Mouse (Mus musculus): ENCODE measurements at regions not wholly inside any gene's neighbourhood (a gene's known extent, or its start where the extent isn't known, plus 50 kb on each side); places are given as distances from the start of the nearest gene placed in this dataset.

DNA sequence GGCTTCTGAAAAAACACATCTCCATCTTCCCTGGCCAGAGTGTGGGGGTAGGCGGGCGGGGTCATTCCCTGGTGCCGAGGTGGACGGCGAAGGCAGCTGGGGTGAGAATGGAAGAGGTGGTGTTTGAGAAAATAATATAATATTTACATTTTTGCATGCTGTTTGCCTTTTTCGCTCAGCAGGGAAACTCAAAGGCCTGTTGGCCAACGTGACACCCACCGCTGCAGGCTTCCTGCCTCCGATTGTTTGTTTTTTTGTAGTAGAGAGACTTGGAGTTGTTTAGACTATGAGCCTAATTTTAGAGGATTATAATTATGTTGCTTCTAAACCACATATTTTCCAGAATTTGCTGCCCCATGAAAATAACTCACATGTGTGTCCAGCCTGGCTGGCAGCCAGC, 147.2 kb upstream of the Irx3 start:
- Histone ChIP-seq H3K4me1 (ENCODE audit: control insufficient read depth, insufficient read depth, low read length) (no peaks in the 10 kb centered on the region), H3K9me3 (replicated peaks; ENCODE audit: control insufficient read depth, low read length, poor library complexity, severe bottlenecking) (no peaks in the 10 kb centered on the region), H3K4me3 (ENCODE audit: low read depth, low read length) (no peak overlapping the region), H3K36me3 (ENCODE audit: control insufficient read depth, insufficient read depth, low read length) (no peaks in the 10 kb centered on the region), H3K27me3 (ENCODE audit: control insufficient read depth, insufficient read depth, low read depth, low read length) (no peaks in the 10 kb centered on the region), H3K27ac (ENCODE audit: low read length) (no peak overlapping the region), H3K4me2 (ENCODE audit: low read length) (peak overlapping the region; percentile 15; the same call in 1 of the 2 replicates), H3K9ac (ENCODE audit: low read depth, low read length) (no peak overlapping the region)
- 74% methylated on average over 9 of the region's 9 CpGs for WGBS
- ATAC-seq: no peak

DNA sequence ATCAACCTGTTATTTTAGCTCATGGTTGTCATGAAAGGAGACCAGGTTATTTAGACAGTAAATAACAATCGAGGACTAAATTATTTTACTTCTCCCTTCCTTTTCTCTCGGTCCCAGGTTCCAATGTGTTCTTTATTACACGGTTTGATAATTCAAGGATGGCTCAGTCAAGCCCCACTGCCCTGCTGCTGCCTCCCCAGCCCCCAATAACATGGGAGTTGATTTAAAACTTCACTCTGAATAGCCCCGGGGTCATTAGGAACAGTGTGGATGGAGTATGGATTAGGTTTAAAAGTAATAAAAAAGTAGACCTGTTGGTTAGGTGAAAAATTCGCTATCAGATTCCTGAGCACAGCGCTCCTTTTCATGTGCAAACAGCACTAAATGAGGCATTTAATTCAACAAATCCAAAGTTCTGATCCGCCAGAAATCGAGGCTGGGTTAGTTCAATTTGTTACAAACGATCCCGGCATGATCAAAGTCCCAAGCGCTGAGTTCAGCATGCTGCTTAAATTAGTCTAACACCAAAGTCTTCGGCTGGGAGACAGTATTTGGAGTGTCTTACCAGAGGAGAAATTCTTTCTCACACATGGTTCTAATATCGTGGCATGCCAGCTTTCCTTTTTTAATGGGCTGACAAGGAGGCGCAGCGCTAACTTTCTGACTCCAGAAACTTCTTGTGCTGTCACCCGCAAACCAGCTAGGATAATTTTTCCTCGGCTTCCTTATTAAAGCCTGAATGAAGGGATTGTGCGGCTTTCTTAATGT, 146.5 kb upstream of the Irx3 start:
- Histone ChIP-seq H3K9ac (ENCODE audit: low read depth, low read length) (no peak overlapping the region), H3K4me2 (ENCODE audit: low read length) (peak overlapping the region; percentile 15; the same call in 1 of the 2 replicates), H3K4me1 (ENCODE audit: control insufficient read depth, insufficient read depth, low read length) (no peaks in the 10 kb centered on the region), H3K27ac (ENCODE audit: low read length) (no peak overlapping the region), H3K36me3 (ENCODE audit: control insufficient read depth, insufficient read depth, low read length) (no peaks in the 10 kb centered on the region), H3K27me3 (ENCODE audit: control insufficient read depth, insufficient read depth, low read depth, low read length) (no peaks in the 10 kb centered on the region; the same call in 1 of the 2 replicates), H3K9me3 (replicated peaks; ENCODE audit: control insufficient read depth, low read length, poor library complexity, severe bottlenecking) (no peaks in the 10 kb centered on the region), H3K4me3 (ENCODE audit: low read depth, low read length) (no peak overlapping the region)
- 61% methylated on average over 18 of the region's 18 CpGs for WGBS
- ATAC-seq: no peak

DNA sequence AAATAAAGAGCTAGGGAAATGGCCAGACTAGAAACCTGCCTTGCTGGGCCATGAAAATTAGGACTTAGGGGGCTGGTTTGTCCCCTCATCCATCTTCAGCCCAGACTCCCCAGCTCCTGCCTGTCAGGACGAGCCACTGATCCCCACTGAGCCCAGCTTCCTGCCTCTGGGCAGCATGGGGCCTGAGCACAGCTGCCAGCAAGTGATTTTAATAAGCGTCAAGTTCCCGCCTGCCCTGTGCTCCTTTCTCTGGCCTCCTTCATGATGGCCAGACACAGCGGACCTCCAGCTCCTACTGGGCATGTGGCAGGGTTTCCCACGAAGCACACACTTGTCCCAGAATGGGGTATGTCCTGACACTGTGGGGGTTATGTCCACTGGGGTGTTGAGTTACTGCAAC, 139.1 kb upstream of the Irx3 start:
- ATAC-seq: no peak
- no peaks in the 10 kb centered on the region; the same call in 1 of the 2 replicates for H3K9me3 ChIP-seq (replicated peaks; ENCODE audit: control insufficient read depth, low read length, poor library complexity, severe bottlenecking)
- 27% methylated on average over 5 of the region's 5 CpGs for WGBS

DNA sequence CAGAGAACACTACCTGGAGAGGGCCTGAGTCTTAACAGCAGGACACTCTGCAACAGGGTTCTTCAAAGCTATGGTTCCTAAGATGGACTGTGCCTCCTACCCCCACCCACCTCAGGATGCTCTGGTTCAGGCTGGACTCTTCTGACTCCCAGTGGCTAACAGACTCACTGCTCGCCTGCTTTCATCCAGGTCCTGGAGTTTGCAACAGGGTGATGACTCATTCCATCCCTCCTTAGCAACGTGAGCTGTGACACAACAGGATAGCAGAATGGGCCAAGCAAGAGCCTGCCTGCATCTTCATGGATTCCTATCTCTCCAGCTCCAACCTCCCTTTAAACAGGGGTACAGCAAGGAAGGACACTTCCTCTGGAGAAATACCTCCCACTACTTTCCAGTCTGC, 135.4 kb upstream of the Irx3 start:
- no peak overlapping the region for H3K4me2 ChIP-seq (ENCODE audit: low read length)
- no peaks in the 10 kb centered on the region for H3K36me3 ChIP-seq (ENCODE audit: control insufficient read depth, insufficient read depth, low read length)
- H3K27me3 ChIP-seq (ENCODE audit: control insufficient read depth, insufficient read depth, low read depth, low read length): no peaks in the 10 kb centered on the region
- H3K27ac ChIP-seq (ENCODE audit: low read length): no peak overlapping the region
- H3K4me3 ChIP-seq (ENCODE audit: low read depth, low read length): no peak overlapping the region
- no peaks in the 10 kb centered on the region; the same call in 1 of the 2 replicates for H3K9me3 ChIP-seq (replicated peaks; ENCODE audit: control insufficient read depth, low read length, poor library complexity, severe bottlenecking)
- 59% methylated on average over 2 of the region's 2 CpGs for WGBS
- ATAC-seq: no peak
- H3K9ac ChIP-seq (ENCODE audit: low read depth, low read length): no peak overlapping the region
- H3K4me1 ChIP-seq (ENCODE audit: control insufficient read depth, insufficient read depth, low read length): no peaks in the 10 kb centered on the region

More for the DNA sequence above, 139.1 kb upstream of the Irx3 start:
- Histone ChIP-seq H3K4me3 (ENCODE audit: low read depth, low read length) (no peak overlapping the region), H3K4me2 (ENCODE audit: low read length) (no peak overlapping the region), H3K4me1 (ENCODE audit: control insufficient read depth, insufficient read depth, low read length) (no peaks in the 10 kb centered on the region), H3K9ac (ENCODE audit: low read depth, low read length) (no peak overlapping the region), H3K36me3 (ENCODE audit: control insufficient read depth, insufficient read depth, low read length) (no peaks in the 10 kb centered on the region), H3K27me3 (ENCODE audit: control insufficient read depth, insufficient read depth, low read depth, low read length) (no peaks in the 10 kb centered on the region; the same call in 1 of the 2 replicates), H3K27ac (ENCODE audit: low read length) (no peak overlapping the region)

DNA sequence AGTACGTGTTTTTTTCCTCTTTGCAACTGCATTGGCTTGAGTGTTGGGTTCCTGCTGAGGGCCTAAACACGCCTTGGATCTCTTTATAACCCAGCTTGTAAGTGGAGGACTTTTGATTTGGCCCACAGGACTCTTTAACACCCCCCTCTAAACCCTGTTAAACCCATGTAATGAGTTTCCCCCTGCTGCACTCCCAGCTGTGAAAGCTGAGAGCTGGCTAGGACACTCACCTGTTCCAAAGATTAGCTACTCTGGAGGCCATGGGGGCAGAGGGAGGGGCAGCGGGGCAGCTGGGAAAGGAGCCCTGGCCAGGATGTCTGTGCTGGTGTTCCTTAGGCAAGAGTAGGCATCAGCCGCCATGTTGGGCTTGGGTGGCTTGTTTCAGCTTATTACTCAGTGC, 128.7 kb upstream of the Irx3 start:
- 78% methylated on average over 4 of the region's 4 CpGs for WGBS
- Histone ChIP-seq H3K27me3 (ENCODE audit: control insufficient read depth, insufficient read depth, low read depth, low read length) (no peaks in the 10 kb centered on the region), H3K27ac (ENCODE audit: low read length) (no peak overlapping the region)

DNA sequence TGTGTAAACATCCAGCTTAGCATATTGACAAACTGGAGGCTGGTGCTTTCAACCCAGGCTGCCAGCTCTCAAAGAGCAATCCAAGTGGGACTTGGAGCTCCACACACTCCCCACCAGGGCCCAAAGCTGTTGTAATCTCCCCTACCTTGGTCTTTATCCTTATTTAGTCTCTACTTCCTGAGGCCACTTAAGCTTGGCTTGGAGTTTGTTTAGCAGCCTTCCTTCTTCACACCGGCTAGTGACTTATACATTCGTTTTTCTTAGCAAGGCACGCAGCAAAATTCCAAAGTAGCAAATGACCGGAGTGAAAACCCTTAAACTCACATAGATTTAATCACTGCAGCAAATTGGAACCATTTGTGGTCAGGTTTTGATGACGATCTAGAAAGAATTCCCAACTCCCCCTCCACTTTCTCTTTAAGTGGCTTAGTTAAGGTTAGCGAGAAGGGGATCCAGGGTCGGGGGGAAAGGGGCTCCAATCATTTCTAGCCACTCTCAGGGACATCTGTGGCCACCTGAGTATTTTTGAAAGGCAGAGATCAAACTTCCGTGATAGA, 124.2 kb upstream of the Irx3 start:
- Histone ChIP-seq H3K27ac (ENCODE audit: low read length) (no peak overlapping the region), H3K4me2 (ENCODE audit: low read length) (no peak overlapping the region), H3K9ac (ENCODE audit: low read depth, low read length) (no peak overlapping the region), H3K27me3 (ENCODE audit: control insufficient read depth, insufficient read depth, low read depth, low read length) (no peaks in the 10 kb centered on the region), H3K4me3 (ENCODE audit: low read depth, low read length) (no peak overlapping the region), H3K9me3 (replicated peaks; ENCODE audit: control insufficient read depth, low read length, poor library complexity, severe bottlenecking) (no peaks in the 10 kb centered on the region), H3K36me3 (ENCODE audit: control insufficient read depth, insufficient read depth, low read length) (no peaks in the 10 kb centered on the region), H3K4me1 (ENCODE audit: control insufficient read depth, insufficient read depth, low read length) (no peaks in the 10 kb centered on the region)
- WGBS: 78% methylated on average over 8 of the region's 8 CpGs
- ATAC-seq: no peak

More for the DNA sequence above, 128.7 kb upstream of the Irx3 start:
- Histone ChIP-seq H3K4me3 (ENCODE audit: low read depth, low read length) (no peak overlapping the region), H3K4me1 (ENCODE audit: control insufficient read depth, insufficient read depth, low read length) (no peaks in the 10 kb centered on the region), H3K9me3 (replicated peaks; ENCODE audit: control insufficient read depth, low read length, poor library complexity, severe bottlenecking) (no peaks in the 10 kb centered on the region), H3K4me2 (ENCODE audit: low read length) (no peak overlapping the region), H3K36me3 (ENCODE audit: control insufficient read depth, insufficient read depth, low read length) (no peaks in the 10 kb centered on the region), H3K9ac (ENCODE audit: low read depth, low read length) (no peak overlapping the region)
- no peak for ATAC-seq

DNA sequence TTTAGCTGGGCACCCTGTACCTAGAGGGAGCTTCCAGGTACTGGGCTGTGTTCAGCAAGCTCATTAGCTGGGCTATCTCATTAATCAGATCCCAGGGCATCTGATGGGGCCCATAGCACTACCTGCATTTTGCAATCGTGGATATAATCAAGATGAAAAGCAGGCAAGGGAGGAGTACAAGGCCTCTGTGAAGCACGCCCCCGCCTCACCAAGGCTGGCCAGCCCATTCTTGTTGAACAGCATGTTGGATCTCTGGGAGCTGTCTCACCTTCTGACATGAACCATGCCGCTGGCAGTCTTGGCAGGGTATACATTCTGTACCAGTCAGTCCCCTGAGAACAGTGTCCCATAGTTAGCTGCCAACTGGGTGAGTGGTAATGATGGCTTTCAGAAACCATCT, 122.3 kb upstream of the Irx3 start:
- Histone ChIP-seq H3K4me3 (ENCODE audit: low read depth, low read length) (no peak overlapping the region), H3K36me3 (ENCODE audit: control insufficient read depth, insufficient read depth, low read length) (no peaks in the 10 kb centered on the region), H3K27me3 (ENCODE audit: control insufficient read depth, insufficient read depth, low read depth, low read length) (no peaks in the 10 kb centered on the region), H3K4me2 (ENCODE audit: low read length) (no peak overlapping the region), H3K27ac (ENCODE audit: low read length) (no peak overlapping the region), H3K9ac (ENCODE audit: low read depth, low read length) (no peak overlapping the region), H3K9me3 (replicated peaks; ENCODE audit: control insufficient read depth, low read length, poor library complexity, severe bottlenecking) (0 out of 2 replicates have a peak, but pooled peaks cover 3% of the 10 kb centered on the region), H3K4me1 (ENCODE audit: control insufficient read depth, insufficient read depth, low read length) (no peaks in the 10 kb centered on the region)
- 94% methylated on average over 4 of the region's 4 CpGs for WGBS
- ATAC-seq: no peak

DNA sequence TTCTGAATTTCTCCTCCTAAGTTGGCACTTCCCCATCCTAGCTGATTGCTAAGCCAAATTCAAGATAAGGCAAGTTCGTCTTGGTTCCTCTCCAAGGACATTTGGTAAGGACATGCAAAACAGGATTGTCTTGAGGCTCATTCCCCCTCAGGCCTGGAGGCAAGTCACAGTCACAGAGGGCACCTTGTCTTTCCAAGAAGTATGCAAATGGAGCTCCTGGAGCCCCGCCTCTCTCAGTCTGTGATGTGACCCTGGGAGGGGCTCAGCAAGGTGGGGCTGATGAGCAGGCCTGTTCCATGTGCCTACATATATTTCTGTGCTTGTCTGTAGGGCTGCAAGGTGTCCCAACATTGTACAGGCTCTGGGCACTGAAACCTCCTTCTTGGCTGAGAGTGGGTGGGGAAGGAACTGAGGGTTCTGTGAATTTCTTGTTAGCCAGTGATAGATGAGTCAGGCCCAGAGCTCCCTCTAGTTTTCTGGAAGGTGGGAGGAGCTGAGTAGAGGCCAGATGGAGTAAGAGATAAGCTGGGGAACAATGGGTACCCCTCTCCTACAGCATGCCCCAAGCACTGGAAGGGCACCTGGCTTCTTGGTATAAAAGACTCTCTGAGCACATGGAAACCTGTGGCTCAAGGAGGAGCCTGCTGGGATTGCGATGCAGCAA, 120.5 kb upstream of the Irx3 start:
- WGBS: 83% methylated on average over 3 of the region's 3 CpGs
- Histone ChIP-seq H3K36me3 (ENCODE audit: control insufficient read depth, insufficient read depth, low read length) (no peaks in the 10 kb centered on the region), H3K4me3 (ENCODE audit: low read depth, low read length) (no peak overlapping the region)

DNA sequence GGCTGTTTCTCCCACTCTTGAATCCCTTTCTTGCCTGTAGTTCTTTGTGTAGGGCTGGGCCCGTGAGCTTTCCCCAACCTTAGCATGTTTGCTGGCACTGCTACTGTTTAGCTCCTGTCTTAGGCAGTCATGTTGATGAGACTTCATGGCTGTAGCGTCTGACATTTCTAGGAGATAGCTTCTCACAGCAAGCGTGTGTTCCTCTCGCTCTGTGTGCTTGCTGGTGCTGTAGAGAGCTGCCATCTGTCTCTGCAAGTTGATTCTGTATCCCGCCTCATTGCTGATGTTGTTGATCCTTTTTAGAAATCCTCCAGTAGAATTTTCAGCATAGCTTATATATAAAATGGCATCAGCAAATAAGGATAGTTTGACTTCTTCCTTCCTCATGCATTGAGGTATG, 116.0 kb upstream of the Irx3 start:
- Histone ChIP-seq H3K4me1 (ENCODE audit: control insufficient read depth, insufficient read depth, low read length) (no peaks in the 10 kb centered on the region), H3K4me2 (ENCODE audit: low read length) (no peak overlapping the region), H3K9me3 (replicated peaks; ENCODE audit: control insufficient read depth, low read length, poor library complexity, severe bottlenecking) (0 out of 2 replicates have a peak, but pooled peaks cover 3% of the 10 kb centered on the region), H3K9ac (ENCODE audit: low read depth, low read length) (no peak overlapping the region), H3K36me3 (ENCODE audit: control insufficient read depth, insufficient read depth, low read length) (no peaks in the 10 kb centered on the region), H3K27ac (ENCODE audit: low read length) (no peak overlapping the region), H3K27me3 (ENCODE audit: control insufficient read depth, insufficient read depth, low read depth, low read length) (no peaks in the 10 kb centered on the region), H3K4me3 (ENCODE audit: low read depth, low read length) (no peak overlapping the region)
- ATAC-seq: no peak
- WGBS: 93% methylated on average over 5 of the region's 5 CpGs

More for the DNA sequence above, 120.5 kb upstream of the Irx3 start:
- Histone ChIP-seq H3K27ac (ENCODE audit: low read length) (no peak overlapping the region), H3K27me3 (ENCODE audit: control insufficient read depth, insufficient read depth, low read depth, low read length) (no peaks in the 10 kb centered on the region), H3K9me3 (replicated peaks; ENCODE audit: control insufficient read depth, low read length, poor library complexity, severe bottlenecking) (0 out of 2 replicates have a peak, but pooled peaks cover 3% of the 10 kb centered on the region), H3K4me2 (ENCODE audit: low read length) (no peak overlapping the region), H3K4me1 (ENCODE audit: control insufficient read depth, insufficient read depth, low read length) (no peaks in the 10 kb centered on the region), H3K9ac (ENCODE audit: low read depth, low read length) (no peak overlapping the region)
- ATAC-seq: no peak

Data from midbrain, embryonic 16.5 days (tissue).